Mouse (Mus musculus) c-Kit-negative CD71-positive TER-119-positive erythroid progenitor cells, embryonic 14.5 days (primary cell): ENCODE measurements around the gene Tpd52l1.

Experiments
- DNase-seq: peaks from one replicate; pipeline ENCODE4 v3.0.0-alpha.2; 2013; ENCODE audit warnings: low read depth, low spot score

The Tpd52l1 gene

DNA sequence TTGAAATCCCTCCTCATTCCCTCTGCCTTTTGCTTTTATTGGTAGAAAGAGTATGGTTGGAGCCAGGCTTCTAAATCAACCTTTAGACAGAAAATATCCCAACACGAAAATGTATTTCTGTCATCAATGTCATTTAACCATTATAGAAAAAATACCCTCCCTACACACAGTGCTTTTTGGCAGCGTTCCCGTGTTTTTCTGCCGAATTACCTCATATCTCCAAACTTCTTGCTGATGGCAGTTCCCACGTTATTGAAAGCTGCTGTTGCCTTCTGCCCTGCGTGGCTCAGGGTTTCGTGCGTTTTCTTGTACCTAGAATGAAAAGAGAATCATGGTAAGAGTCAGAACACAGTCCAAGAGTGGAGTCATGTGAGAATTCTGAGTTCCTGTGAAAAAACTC is 99.4 kb downstream of the Tpd52l1 start:
- no peak for DNase-seq

DNA sequence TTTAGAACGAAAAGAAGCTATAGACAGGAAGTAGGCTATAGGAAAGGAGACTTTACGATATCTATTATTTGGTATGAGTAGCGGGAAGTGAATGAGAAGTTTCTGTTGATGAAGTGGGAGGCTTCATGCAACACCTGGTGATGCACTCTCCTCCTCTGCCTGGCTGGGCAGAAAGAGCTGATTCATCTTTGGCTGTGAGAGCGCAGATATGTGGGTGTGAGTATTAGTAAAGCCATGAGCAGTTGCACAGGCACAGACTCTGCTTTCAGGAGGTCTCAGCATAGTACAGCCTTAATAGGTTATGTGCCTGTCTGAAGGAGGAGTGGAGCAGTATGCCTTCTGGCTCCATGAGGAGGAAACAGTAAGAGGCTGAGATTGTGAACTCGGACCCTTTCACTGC is 109.3 kb downstream of the Tpd52l1 start:
- no peak for DNase-seq

DNA sequence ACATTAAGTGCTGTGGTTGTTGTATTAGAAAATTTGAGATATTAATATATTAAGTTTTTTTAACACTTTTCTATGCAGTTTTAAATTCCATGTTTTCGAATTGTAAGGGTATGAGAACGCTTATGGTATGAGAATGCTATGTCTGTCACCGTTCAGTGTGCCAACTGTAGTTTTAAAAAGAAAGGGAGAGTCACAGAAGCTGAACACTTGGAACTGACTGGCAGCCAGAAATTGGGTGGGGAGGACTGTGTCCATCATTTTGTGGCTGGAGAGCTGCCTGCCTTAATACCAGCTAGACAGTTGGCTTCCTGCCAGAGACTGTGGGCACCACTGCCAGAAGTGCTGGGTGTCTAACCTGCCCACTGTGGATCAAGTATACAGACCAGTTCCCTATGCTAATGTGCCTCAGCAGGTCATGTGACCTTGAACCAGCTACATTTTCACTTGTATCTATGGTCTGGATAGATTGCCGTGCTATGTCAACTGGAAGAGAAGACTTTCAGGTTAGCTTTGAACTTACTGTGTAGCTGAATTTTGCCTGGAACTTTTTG is 114.5 kb downstream of the Tpd52l1 start:
- DNase-seq = no peak

DNA sequence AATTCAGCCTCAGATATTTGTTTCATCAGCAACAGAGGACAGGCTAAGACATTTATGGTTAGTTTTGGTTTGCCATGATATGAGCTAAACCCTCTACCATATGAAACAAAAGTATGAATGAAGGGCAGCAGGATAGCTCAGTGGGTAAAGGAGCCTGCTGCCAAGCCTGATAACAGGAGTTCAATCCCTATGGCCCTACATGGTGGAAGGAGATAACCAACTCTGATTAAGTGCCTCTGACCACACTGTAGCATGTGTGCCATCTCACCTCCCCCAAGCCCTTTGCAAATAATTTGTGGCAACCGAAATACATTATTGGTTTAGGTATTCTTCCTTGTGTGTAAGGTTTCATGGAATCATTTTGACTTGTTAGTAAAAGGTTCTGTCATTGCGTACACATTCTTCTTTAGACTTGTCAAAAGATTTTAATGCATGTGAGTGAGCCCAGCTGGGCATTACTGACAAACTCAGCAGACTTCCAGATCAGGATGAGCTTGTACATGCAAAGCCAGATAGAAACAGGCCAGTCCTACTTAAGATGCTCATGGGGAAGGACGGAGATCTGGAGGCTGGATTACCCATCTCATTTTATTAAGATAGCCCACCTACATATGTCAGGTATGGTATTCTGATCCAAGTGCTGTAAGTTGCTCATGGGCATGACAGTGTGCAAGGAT is 115.3 kb downstream of the Tpd52l1 start:
- DNase-seq = no peak

DNA sequence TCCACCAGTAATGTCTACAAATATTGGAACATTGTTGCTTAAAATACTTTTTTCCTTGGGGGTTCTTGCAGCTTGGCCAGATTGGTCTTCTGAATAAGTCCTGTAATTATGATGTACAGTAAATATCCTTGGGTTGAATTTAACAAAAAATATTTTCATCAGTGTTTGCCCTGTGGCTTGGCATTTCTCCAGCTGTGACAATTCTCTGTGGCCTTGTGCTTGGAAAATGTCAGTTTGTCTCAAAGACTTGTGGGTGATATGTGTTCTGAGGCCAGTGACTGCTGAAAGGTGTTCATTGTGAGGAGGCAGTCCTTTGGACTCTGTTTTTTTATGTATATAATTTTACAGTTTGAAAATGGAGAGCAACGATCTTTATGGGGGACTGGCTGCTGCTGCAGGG is 116.3 kb downstream of the Tpd52l1 start:
- DNase-seq = no peak

DNA sequence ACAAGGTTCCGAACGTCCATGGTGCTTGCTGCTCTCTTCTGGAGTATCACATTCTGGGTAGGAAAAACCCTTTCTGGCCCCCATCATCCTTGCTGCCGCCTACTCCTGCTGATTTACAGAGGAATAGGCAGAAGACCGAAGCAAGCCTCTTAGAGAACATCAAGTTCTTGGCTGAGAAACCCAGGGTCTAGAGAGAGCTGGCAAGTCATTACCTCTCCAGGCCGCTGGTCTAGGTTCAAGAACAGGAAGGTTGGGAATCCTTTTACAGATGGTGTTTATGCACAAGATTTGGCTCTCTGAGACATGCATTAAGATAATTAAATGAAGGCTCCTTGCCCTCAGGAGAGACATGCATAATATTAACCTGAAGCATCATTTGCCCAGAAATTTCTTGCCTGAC is 127.3 kb downstream of the Tpd52l1 start:
- DNase-seq = no peak

DNA sequence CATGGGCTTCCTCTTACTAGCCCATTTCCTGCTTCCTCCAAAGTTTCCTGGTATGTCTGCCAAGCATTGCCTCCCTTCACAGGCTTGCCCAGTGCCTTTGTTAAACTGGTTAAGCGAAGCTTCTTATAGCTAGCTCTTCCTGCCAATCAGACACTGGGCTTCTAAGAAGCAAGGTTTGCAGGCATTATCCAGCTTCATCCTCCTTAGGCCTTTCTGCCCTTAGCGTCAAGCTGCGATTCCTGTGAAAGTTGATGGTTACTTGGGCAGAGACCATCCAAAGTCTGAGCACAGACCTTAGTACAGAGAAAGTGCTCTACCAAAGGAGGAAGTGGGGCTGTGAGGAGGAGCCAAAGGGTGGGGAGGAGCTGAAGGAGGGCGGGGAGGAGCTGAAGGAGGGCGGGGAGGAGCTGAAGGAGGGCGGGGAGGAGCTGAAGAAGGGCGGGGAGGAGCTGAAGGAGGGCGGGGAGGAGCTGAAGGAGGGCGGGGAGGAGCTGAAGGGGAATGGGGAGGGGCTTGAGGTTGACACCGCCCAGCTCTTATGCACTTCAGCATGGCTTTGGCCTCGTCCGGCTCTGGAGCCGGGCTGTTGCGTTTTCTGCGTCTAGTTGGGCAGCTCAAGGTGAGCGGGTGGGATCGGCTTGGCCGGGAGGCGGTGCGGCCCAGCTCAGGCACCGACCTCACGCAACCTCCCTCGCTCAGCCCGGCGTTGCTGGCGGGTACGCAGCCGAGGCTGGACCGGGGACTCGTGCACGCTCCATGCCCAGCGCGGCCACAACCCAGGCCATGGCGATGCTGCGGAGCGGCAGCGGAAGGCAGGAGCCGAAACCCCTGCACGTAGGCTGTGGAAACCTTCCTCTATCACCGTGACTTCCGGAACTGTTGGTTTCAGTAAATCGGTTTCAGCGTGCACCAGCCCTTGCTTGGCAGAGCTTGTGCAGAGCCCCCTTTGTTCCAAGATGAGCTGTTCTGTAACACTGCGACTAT is 132.6 kb downstream of the Tpd52l1 start, which contains the start of gene Hddc2:
Gene Hddc2 (plus strand): TSS at position 519 of the 984 bp plus-strand sequence.
- DNase-seq = peak; percentile 61

DNA sequence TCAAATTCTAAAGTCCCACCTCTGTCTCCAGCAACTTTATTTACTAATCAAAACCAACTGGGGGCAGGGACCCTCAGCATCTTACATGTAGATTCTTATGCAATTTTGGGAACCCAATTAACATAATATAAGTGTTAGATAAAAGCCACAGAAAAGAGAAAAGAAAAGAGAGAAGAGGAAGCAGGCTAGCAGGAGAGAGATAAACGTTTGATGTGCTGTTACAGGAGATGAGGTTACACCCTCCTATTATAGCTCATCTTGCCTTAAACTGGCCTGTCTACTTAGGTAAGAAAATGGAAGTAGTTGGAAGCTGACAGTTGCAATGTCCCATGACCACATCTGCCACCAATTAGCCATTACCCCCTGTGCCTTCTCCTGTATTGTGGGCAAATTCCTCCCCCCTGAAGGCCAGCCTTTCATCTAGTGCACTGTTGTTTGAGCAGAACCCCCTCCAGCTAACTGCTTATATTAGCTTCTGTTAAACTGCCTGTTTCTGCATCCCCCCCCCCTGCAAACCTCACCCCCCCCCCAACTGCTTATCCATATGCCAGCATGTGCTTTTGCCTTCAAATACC is 138.6 kb downstream of the Tpd52l1 start:
- no peak for DNase-seq

DNA sequence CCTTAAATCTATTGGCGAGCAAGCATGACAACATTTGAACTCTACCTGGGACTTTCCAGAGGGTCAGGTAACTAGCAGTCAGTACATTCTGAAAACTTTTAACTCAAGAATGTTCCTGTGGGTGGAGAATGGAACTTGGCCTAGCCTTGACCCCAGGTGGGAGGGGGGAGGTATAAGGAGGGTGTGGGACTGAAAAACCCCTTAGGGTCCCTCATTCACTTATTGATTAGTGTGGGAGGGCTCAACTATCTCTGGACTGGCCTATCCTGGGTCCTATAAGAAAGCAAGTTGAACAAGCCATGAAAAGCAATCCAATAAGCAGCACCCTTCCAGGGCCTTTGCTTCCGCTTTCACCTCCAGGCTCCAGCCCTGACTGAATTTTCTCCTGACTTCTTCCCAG is 142.3 kb downstream of the Tpd52l1 start:
- DNase-seq = no peak

DNA sequence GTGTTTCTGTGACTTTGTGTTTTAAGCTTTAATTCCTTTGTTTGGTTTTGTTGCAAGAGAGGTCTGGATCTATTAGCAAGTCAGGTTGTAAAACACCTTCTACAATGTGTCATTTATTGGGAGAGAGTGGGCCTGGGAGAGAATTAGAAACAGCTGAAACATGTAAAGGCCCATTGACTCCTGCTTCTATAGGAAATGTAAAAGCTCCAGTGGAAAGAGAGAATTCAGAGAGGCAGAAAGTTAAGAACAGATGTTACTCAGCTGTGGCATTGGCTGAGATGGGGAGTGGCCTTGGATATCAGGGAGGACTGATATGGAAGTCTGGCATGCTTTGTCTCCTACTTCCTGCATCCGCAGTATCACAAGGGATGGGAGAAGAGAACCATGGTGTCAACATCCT is 145.5 kb downstream of the Tpd52l1 start:
- no peak for DNase-seq

DNA sequence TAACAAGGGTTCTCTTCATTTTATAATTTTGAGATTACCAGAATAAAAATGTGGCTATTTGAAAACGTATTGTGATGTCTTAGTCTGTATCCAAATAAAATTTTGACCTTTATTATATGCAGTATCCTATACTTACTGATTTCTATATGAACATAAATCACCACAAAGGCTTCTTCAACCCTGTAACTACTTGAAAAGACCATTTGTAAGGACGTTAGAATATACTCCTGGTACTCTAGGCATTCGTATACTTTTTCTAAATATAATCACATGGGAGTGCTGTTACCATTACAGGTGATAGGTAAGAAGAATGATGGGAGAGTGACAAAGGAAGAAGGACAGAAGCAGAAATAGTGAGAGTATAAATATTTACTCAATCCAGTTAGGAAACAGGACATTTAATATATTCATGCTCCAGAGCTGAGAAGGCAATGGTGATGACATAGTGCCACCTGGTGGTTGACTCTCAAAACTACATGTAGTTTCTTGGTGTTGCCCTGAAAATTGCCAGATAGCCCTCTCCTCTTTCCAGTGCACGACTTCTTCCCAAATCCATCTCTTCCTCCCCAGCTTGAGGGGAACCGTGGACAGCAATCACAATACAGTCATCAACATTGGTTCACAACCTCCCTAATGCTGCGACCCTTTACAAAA is 146.7 kb downstream of the Tpd52l1 start:
- DNase-seq = peak; percentile 26

DNA sequence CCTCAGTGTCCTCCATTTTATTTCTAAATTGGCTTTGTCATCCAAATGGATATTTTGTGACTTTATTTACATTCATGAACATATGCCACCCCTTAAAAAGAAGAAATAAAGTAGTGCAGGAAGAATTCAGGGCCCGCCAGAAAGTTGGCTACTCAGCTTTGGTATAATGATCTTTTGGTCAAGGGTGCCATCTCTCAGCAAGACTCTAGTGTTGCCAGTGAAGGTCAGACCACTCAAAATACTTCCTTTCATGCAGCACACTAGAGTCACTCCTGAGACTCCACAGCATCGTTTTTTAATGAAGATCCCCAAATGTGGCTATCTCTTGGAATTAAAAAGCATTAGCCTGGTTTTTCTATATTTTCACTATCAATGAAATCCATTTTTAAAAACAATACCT is 147.5 kb downstream of the Tpd52l1 start:
- DNase-seq = no peak

DNA sequence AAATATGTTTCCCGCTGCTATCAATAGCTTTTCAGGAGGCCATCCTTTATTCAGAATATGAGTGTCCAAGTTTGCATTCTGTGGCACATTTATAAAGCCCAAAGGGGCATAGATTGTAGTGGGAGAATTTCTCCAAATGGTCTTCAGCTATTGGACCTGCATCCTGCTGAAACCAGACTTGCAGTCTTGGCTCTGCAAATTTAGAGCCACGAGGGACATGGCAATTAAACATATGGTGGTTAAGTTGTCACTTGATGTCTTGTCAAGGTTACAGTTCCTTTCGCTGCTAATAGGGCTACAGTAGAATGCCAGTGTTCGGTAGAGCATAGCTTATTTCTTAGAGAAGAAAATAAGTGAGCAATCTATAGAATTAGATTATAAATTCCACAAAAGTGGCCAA is 148.7 kb downstream of the Tpd52l1 start:
- DNase-seq = no peak

DNA sequence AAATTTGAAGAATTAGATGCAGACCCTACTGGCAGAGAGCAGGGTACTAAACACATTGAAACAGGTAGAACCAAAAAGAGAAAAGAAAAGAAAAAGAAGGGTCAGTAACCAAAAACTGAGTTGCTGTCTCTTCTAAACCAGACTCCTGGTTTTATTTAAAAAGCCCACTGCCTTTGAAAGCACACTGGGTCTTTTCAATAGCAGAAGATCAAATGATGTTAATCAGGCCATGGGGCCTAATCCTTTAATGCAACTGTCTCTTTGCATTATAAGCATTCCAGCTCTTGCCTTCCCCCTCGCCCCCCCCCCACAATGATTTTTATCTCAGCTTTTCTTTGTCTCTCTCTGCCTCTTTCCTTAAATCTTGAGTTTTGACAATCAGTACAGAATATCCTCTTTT is 149.3 kb downstream of the Tpd52l1 start:
- no peak for DNase-seq

DNA sequence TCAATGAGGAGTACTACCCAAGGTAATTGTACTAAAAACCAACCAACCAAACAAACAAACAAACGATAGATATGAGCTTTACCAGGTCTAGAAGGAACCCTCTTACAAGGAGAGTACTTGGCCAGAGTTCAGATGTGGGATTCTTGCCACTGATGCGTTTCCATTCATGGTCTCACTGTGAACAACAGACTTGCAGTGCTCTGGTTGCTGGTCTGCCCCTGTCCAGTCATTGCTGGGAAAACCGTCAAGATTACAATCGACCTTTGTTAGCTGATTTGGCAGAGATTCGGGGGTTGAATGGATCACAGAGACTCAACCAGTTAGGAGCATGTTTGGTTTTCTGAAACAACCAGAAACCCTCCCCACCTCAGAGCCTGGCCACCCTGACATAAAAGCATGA is 150.1 kb downstream of the Tpd52l1 start:
- no peak for DNase-seq

DNA sequence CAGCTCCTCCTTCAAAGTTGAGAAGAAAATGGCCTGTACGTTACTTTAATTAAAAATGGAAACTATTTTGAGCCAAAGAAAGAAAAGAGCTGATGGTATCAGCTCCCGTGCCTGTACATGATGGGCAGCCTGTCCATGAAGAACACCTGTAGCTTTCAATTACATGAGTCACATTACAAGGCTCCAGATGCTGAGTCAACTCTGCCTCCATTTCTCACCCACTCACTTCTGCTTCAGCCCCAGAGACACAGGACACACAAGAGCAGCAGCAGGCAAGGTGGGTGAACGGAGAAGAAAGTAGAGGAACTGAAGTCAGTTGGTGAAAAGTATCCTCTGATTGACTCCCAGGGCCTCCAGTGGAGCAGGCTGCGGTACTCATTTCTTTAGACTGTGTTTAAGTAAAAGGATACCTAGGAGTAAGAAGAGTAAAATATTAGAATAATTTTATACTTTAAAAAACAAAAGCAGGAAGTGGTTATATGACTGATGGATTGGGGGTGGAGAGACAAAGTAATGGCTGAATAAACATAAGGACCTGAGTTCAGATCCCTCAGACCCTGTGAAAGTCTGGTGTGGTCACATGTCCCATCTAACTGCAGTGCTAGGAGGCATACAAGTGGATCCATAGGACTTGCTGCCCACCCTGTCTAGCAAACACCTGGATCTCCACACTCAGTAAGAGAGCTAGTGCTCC is 156.9 kb downstream of the Tpd52l1 start:
- DNase-seq = no peak

DNA sequence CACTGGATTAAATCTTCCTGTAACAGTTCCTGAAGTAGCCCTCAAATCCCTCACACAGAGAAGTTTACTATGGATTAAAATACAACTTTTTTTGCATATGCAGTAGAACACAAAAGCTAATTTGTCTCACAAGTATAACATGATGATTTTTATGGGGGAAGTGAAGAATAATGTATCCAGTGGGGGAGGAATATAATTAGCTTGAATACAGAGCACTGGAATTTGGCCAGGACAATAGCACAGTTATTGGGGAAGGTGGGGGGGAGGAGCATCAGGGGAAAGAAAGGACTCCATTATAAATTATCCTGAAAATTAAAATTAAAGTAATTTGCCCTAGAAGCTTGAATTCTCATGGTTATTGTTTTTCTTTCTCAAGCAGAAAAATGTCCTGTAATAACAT is 158.0 kb downstream of the Tpd52l1 start:
- DNase-seq = no peak
